Mouse (Mus musculus): ENCODE measurements around the gene Ptprk. TPM values are rescaled to one million over a fixed set of nuclear protein-coding genes. Genes with fewer than 3 reads are reported as not detected.

Ptprk gene
- total RNA-seq (2021) = 100 to 1,000 TPM; 205 to 271 TPM

- peak; percentile 91 for DNase-seq
- intact Hi-C loops (cut with DNase I) = no loop called here
These were observed at the start of gene Ptprk for GRCm38 (mm10) chr10:28074653-28075451. Gene Ptprk (plus strand): TSS chr10:28074820.

DNA sequence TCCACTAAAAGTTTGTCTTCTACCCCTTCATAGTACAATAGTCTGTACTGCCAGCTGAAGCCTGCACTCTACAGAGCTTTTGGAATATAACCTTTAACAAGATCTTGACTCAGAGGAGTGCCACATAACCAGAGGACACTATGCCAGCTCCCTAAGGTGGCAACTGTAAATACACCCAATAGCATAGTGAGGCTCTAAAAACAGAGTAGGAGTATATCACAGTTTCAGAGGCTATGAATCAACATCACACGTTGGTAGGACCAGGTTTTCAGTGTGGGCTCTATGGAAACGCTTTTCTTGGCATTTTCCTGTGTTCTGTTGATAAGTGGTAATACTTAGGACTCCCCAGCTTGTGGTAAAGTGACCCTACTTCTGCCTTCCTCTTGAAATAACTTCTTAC, 46.8 kb upstream of the Ptprk start:
- DNase-seq = no peak

DNA sequence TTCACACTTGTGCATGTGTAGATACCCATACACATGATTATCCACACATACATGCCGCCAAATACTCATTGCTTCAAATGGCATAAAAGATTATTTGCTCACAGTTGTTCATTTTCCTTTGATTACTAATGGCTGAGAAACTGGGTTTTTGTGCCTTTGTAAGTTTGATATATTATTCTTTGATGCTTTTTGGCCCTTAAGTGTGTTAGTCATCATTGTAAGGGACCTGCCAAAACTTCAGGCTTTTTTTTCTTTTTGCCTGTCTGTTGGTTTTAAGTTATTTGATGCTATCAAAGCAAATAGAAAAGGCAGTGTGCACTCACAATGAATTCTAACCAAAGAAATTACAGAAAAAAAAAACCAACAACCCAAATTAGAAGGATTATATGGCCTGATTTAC, 38.2 kb upstream of the Ptprk start:
- intact Hi-C loops (cut with DNase I) = no loop called here
- no peak for DNase-seq

More for the DNA sequence above, 46.8 kb upstream of the Ptprk start:
- intact Hi-C loops (cut with DNase I) = no loop called here

- intact Hi-C loops (cut with DNase I) = no loop called here
- DNase-seq = no peak
These were observed 19.9 kb upstream of the Ptprk start for GRCm38 (mm10) chr10:28054764-28055163.

GRCm38 (mm10) chr10:28059222-28059621, 15.4 kb upstream of the Ptprk start:
- intact Hi-C loops (cut with DNase I) = no loop called here

GRCm38 (mm10) chr10:28067997-28068396, 6.6 kb upstream of the Ptprk start:
- intact Hi-C loops (cut with DNase I) = loop anchor here (10.0 kb wide), 1 partner anchor 563 kb away; no protein-coding TSS in a partner anchor
- no peak for DNase-seq

More at GRCm38 (mm10) chr10:28059222-28059621, 15.4 kb upstream of the Ptprk start:
- no peak for DNase-seq

DNA sequence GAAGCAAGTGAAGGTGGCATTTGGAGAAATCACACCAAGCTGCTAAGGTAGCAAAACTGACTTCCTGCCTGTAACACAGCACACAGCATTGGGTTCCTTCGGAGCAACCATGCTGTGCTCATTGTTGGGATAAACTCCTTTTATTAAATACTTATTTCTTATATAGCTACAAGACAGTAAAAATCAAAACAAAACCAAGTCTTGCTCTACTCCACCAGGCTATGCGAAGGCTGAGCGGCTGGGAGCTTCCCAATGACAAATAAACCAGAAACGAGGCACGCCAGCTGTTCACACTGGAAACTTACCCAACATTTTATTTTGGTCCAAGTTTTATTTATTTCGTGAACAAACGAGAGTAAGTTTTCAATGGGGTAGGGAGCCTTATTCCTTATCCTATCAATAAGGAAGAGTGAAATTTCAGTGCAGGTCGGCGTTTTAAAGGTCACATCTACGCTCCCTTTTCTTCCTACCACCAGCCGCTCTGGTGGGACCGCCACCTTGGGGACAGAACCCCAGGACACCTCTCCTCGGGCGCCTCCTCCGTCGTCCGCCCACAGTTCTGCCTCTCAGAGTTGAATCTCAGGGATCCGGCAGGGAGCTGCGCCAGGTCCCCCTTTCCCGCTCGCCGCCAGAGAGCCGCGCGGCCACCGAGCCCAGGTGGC, 498 bp upstream of the Ptprk start:
- intact Hi-C loops (cut with DNase I) = no loop called here
- DNase-seq = peak; percentile 13

- DNase-seq = peak; percentile 7
- intact Hi-C loops (cut with DNase I) = no loop called here
These were observed 943 bp downstream of the Ptprk start for GRCm38 (mm10) chr10:28075491-28076035.

GRCm38 (mm10) chr10:28076036-28076855, 1.6 kb downstream of the Ptprk start:
- intact Hi-C loops (cut with DNase I) = no loop called here
- peak; percentile 30 for DNase-seq

GRCm38 (mm10) chr10:28078270-28078669, 3.6 kb downstream of the Ptprk start:
- intact Hi-C loops (cut with DNase I) = no loop called here
- DNase-seq = no peak

DNA sequence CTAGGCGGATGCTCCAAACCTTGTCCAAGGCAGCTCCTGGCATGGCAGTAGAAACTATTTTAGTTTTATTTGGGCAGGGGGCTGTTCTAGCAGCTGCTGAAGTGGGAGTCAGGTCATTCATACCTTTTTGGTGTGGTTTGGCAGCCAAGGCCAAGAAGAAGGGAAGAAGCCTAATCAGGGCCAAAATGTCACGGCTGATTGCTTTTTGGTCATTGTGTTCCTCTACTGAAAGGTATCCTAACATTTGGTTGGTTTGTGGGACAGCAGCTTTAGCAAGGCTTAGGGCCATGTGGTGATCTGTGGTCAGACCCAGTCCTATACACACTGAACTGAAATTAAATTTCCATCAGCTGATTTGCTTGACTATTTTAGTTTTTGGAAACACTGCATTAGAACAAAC, 6.6 kb downstream of the Ptprk start:
- no peak for DNase-seq
- intact Hi-C loops (cut with DNase I) = no loop called here

GRCm38 (mm10) chr10:28083183-28083582, 8.6 kb downstream of the Ptprk start:
- no peak for DNase-seq
- intact Hi-C loops (cut with DNase I) = no loop called here

DNA sequence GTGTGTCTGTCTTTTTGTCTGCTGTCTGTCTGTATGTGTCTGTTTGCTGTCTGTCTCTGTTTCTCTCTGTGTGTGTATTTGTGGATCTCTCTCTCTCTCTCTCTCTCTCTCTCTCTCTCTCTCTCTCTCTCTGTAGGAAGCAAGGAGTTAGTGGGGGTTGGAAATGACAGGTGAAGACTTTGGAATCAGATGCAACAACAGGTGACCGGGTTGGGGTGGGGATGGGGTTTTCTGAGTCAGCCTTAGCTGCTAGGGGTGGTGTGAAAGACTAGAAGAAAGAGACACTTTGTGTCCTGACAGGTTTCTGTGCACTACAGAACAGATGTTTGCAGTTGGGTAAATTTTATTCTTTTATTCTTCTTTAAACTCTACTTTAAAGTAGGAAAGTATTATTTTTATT, 9.0 kb downstream of the Ptprk start:
- no peak for DNase-seq
- intact Hi-C loops (cut with DNase I) = no loop called here

GRCm38 (mm10) chr10:28087341-28087740, 12.7 kb downstream of the Ptprk start:
- no peak for DNase-seq

DNA sequence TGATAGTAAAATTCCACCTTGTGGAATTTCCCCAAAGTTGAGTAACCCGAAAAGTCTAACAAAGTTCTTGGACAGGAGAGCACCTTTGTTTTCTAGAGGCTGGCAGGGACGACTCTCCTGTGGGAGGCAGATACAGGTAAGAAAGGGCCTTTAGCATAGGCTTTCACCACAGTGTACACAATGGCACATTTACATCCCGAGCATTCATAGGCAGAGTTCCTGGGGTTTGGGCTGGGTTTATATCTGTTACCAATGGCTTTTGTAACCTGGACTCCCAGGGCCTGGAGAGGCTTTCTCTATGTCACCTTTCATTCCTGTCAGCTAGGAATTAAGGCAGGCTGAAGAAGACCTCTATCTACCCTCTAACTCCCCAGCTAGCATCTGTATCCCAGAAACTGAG, 13.1 kb downstream of the Ptprk start:
- intact Hi-C loops (cut with DNase I) = no loop called here

More at GRCm38 (mm10) chr10:28087341-28087740, 12.7 kb downstream of the Ptprk start:
- intact Hi-C loops (cut with DNase I) = no loop called here

GRCm38 (mm10) chr10:28096007-28096406, 21.4 kb downstream of the Ptprk start:
- DNase-seq = no peak
- intact Hi-C loops (cut with DNase I) = no loop called here

More for the DNA sequence above, 13.1 kb downstream of the Ptprk start:
- no peak for DNase-seq

DNA sequence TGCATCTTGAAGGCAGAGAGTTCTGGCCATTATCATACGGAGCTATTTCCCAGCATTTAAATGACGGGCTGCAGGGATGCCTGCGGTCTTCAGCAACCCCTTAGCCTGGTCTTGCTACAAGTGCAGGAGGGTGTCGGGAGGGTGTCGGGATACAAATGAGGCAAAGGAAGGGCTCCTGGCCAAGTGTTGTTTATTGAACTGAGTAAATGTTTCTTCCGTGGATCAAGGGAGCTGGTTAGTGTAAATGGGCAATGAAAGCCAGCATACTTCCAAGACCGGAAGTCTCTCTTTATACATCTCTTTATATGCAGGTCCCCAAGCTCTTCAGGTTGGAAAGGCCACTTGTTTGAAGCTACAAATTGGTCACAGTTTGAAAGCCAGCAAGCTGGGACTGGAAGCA, 23.0 kb downstream of the Ptprk start:
- no peak for DNase-seq
- intact Hi-C loops (cut with DNase I) = no loop called here

DNA sequence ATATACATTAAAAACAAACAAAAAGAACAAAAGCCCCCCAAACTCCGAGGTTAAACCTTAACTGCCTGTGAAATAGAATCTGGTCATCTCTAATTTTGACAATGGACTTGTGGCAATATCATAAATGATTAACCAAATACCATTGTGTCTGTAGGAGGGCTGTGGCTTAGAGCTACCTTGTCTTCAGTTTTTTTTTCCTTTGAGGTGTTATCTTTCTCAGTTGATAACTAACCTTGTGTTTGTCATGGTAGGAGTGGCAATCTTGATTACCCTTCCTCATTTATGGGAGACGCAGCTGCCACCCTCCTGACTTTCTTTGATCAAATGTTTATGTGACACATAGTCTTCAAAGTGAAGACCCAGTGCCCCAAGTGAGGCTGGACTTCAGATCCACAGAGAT, 24.3 kb downstream of the Ptprk start:
- intact Hi-C loops (cut with DNase I) = no loop called here
- DNase-seq = no peak

DNA sequence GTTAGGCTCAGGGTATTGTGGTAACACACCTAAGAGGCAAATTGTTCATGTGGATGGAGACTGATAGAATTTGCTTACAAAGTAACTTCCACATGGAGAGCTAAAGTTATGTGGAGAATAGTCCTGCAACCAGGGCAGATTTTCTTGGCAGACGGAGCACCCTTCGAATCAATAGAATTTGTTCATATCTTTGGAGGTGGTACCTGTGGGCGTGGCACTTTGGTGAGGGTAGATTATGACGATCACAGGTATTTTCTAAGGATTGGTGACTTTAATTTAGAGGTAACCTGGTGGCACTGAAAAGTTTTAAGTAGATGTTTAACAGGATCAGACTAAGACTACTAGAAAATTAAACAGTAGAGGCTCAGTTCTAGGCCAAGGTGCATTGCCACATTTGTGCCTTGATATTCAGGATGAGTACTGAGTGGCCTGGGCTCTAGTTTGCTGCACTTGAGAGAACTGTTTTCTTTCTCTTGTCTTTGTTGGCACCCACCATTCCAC, 28.8 kb downstream of the Ptprk start:
- intact Hi-C loops (cut with DNase I) = no loop called here
- no peak for DNase-seq

GRCm38 (mm10) chr10:28103924-28104323, 29.3 kb downstream of the Ptprk start:
- DNase-seq = no peak
- intact Hi-C loops (cut with DNase I) = no loop called here

GRCm38 (mm10) chr10:28105247-28105646, 30.6 kb downstream of the Ptprk start:
- intact Hi-C loops (cut with DNase I) = no loop called here
- no peak for DNase-seq

Data from left cerebral cortex, postnatal 4 days (tissue).